Mouse (Mus musculus): ENCODE measurements around the gene Rnase10. TPM values are rescaled to one million over a fixed set of nuclear protein-coding genes. Genes with fewer than 3 reads are reported as not detected.

Rnase10 gene
- total and polyA plus RNA-seq, 3 experiments = not detected

GRCm38 (mm10) chr14:50997088-50997487, 10.5 kb upstream of the Rnase10 start:
- peaks cover 0 to 8% of the 10 kb centered on the region in 2 experiments; a peak in 2 of 4 replicates for H3K4me1 ChIP-seq (ENCODE audit: control insufficient read depth in 1 of 2, insufficient read depth in 2 of 2)
- no peak overlapping the region for H3K27ac ChIP-seq (ENCODE audit: insufficient read depth, low read depth)
- H3K4me3 ChIP-seq (replicated peaks in 1 of 3; ENCODE audit: low read depth in 2 of 3, low read length in 2 of 3, poor library complexity in 1 of 3) = no peak overlapping the region
- in situ Hi-C loops (cut with MboI; ENCODE audit: low pct_ligation_motif_present, low pct_unique_long_range_greater_than_20kb, low sequenced_read_pairs) (no loop called here), dilution Hi-C loops (cut with MboI; ENCODE audit: extremely low pct_ligation_motif_present, extremely low pct_unique_long_range_greater_than_20kb, low sequenced_read_pairs) (no loop called here)
- DNase-seq (ENCODE audit: extremely low read depth) = no peak
- H3K9ac ChIP-seq (ENCODE audit: insufficient read depth, low read depth) = no peak overlapping the region
- H3K27me3 ChIP-seq (replicated peaks) = no peaks in the 10 kb centered on the region
- H3K36me3 ChIP-seq (replicated peaks in 1 of 2; ENCODE audit: control insufficient read depth in 1 of 2, insufficient read depth in 1 of 2, low read length in 1 of 2) = no peaks in the 10 kb centered on the region
- no peaks in the 10 kb centered on the region for H3K79me2 ChIP-seq (replicated peaks; ENCODE audit: control insufficient read depth, extremely low read depth, insufficient read depth, poor library complexity, severe bottlenecking)
- no peaks in the 10 kb centered on the region for H3K9me3 ChIP-seq (replicated peaks; ENCODE audit: low read length)
- no peak overlapping the region for H3K4me2 ChIP-seq (ENCODE audit: insufficient read depth, low read depth, poor library complexity, severe bottlenecking)
- TF ChIP-seq ELF1 (IDR thresholded peaks at IDR 0.05; ENCODE audit: low read depth, low read length) (peak; percentile 34; the same call in 1 of the 2 replicates), MEF2A (IDR thresholded peaks at IDR 0.05; ENCODE audit: borderline replicate concordance, low read depth, low read length) (no peak)

DNA sequence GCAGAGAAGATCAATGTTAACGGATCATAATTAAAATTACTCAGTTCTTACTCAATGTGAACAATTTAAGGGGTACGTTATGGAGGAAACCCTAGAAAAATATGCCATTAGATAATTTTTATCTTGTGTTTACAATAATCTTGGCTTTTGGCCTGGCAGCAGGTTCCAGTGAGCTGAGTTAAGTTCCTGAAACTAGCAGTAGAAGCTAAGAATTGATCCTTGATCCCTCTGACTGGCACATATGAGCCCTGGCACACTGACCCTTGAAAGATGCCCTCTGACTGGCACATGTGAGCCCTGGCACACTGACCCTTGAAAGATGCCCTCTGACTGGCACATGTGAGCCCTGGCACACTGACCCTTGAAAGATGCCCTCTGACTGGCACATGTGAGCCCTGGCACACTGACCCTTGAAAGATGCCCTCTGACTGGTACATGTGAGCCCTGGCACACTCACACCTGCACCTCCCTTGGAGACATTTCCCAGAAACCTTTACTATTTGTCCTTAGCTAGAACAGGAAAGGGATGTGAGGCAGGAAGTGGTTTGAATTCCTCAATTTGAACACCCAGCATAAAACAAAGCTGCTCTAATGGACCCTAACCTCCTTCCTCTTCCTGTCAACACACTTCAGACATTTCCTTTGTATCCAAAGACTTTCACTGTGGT, 9.4 kb upstream of the Rnase10 start:
- H3K79me2 ChIP-seq (replicated peaks; ENCODE audit: control insufficient read depth, extremely low read depth, insufficient read depth, poor library complexity, severe bottlenecking) = no peaks in the 10 kb centered on the region
- H3K27ac ChIP-seq (ENCODE audit: insufficient read depth, low read depth) = no peak overlapping the region
- no peaks in the 10 kb centered on the region for H3K9me3 ChIP-seq (replicated peaks; ENCODE audit: low read length)
- H3K4me3 ChIP-seq (replicated peaks in 1 of 3; ENCODE audit: low read depth in 2 of 3, low read length in 2 of 3, poor library complexity in 1 of 3) = no peak overlapping the region
- H3K4me2 ChIP-seq (ENCODE audit: insufficient read depth, low read depth, poor library complexity, severe bottlenecking) = no peak overlapping the region
- H3K4me1 ChIP-seq (ENCODE audit: control insufficient read depth in 1 of 2, insufficient read depth in 2 of 2) = peaks cover 0 to 8% of the 10 kb centered on the region in 2 experiments; a peak in 2 of 4 replicates
- H3K9ac ChIP-seq (ENCODE audit: insufficient read depth, low read depth) = no peak overlapping the region
- H3K27me3 ChIP-seq (replicated peaks) = no peaks in the 10 kb centered on the region
- no peak for DNase-seq (ENCODE audit: extremely low read depth)
- H3K36me3 ChIP-seq (replicated peaks in 1 of 2; ENCODE audit: control insufficient read depth in 1 of 2, insufficient read depth in 1 of 2, low read length in 1 of 2) = no peaks in the 10 kb centered on the region
- in situ Hi-C loops (cut with MboI; ENCODE audit: low pct_ligation_motif_present, low pct_unique_long_range_greater_than_20kb, low sequenced_read_pairs) = no loop called here
- dilution Hi-C loops (cut with MboI; ENCODE audit: extremely low pct_ligation_motif_present, extremely low pct_unique_long_range_greater_than_20kb, low sequenced_read_pairs) = no loop called here
- TF ChIP-seq JUN (IDR thresholded peaks at IDR 0.05; ENCODE audit: insufficient read depth, low read depth, low read length) (no peak), CHD1 (IDR thresholded peaks at IDR 0.05; ENCODE audit: low read depth, low read length) (no peak), EP300 (IDR thresholded peaks at IDR 0.05; ENCODE audit: low read length) (no peak), TBP (conservative IDR thresholded peaks at IDR 0.05; ENCODE audit: low read depth, low read length) (no peak), USF2 (conservative IDR thresholded peaks at IDR 0.05; ENCODE audit: low read depth, low read length) (no peak), ELF1 (IDR thresholded peaks at IDR 0.05; ENCODE audit: low read depth, low read length) (no peak), TCF12 (IDR thresholded peaks at IDR 0.05; ENCODE audit: low read depth, low read length) (no peak), CHD2 (IDR thresholded peaks at IDR 0.05; ENCODE audit: low read length) (no peak), KAT2A (IDR thresholded peaks at IDR 0.05; ENCODE audit: insufficient replicate concordance, low read length) (no peak), CTCF (conservative IDR thresholded peaks at IDR 0.05 in 1 of 2, IDR thresholded peaks at IDR 0.05 in 1 of 2; ENCODE audit: low read depth in 2 of 2, low read length in 2 of 2) (no peak), MEF2A (IDR thresholded peaks at IDR 0.05; ENCODE audit: borderline replicate concordance, low read depth, low read length) (no peak), ZC3H11A (IDR thresholded peaks at IDR 0.05; ENCODE audit: low read depth, low read length) (no peak), GABPA (IDR thresholded peaks at IDR 0.05; ENCODE audit: insufficient replicate concordance, low read depth, low read length) (no peak), NRF1 (IDR thresholded peaks at IDR 0.05; ENCODE audit: low read depth, low read length) (no peak), MXI1 (IDR thresholded peaks at IDR 0.05; ENCODE audit: low read depth, low read length) (no peak)
